Mouse (Mus musculus) kidney, adult 2 months (tissue): Measurements from ENCODE around the gene Rfx1.

Experiments
- CTCF ChIP-seq: fragments of 200-500 bp; conservative IDR thresholded peaks from 2 replicates; pipeline ENCODE4 v1.5.1; 2011; ENCODE audit warnings: low read depth, mild to moderate bottlenecking, control low read depth, low read length, moderate library complexity, mixed read lengths; ENCODE audit not compliant: insufficient read depth, insufficient read length
- POLR2A ChIP-seq: fragments of 200-500 bp; IDR thresholded peaks from one replicate; pipeline ENCODE4 v1.6.1; 2011; ENCODE audit warnings: low read depth, low read length, control low read depth

- no peak for TF ChIP-seq CTCF
- no peak for TF ChIP-seq POLR2A
Measured at GRCm38 (mm10) chr8:84070241-84070640, 3.6 kb downstream of the Rfx1 start.
